Mouse (Mus musculus) forelimb bud, embryonic 11.5 days (tissue): Measurements from ENCODE around the gene Gm10985.

ENCODE experiments used
- DNase-seq: peaks from one replicate; pipeline ENCODE4 v3.0.0-alpha.2; 2012; ENCODE audit warnings: low read depth, low spot score

Gene Gm10985

GRCm38 (mm10) chr3:53844786-53845185 is at the start of gene Gm10985:
Gene Gm10985, plus strand, starts transcription at chr3:53845086.
- DNase-seq: no peak

DNA sequence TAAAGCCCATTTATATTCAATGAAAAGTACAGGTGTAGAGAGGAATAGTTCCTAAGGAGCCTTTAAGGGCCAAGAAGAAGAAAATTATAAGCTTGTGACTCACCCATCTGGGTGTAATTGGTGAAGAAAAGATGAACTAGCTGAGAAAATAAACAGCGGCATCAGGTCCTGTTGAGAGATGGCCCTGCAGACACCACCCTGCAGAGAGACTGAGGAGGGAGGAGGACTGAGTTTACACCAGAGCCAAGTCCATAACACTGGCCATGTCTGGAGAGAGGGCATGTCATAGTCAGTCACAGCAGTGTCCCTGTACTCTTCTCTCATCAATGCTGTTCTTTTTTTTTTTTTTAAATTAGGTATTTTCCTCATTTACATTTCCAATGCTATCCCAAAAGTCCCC is 48.0 kb upstream of the Gm10985 start:
- DNase-seq: no peak

GRCm38 (mm10) chr3:53799671-53800070 is 45.2 kb upstream of the Gm10985 start:
- DNase-seq: no peak

GRCm38 (mm10) chr3:53813421-53813977 is 31.4 kb upstream of the Gm10985 start:
- peak; percentile 65 for DNase-seq

DNA sequence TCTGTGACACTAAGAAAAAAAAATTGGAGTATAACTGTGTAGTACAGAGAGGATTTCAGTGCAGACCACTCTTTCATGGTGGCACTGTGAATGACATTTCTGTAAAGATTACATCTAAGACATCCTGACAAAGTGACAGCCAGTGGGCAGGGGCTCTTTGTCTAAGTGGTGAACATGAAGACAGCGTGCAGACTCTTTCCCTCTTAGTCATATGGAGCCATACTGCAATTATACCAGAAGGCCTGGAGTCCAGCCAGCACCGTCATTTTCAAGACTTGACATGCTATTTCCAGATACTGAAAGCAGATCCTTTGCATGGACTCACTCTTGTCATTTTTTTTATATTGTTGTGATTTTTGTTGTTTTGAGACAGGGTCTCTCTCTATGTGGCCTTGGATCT is 10.6 kb upstream of the Gm10985 start:
- DNase-seq: no peak

- DNase-seq: no peak
These were observed 1.5 kb downstream of the Gm10985 start for GRCm38 (mm10) chr3:53846206-53846928.

- DNase-seq: no peak
These were observed 2.8 kb downstream of the Gm10985 start for GRCm38 (mm10) chr3:53847726-53848125.

- no peak for DNase-seq
These were observed 3.4 kb downstream of the Gm10985 start for GRCm38 (mm10) chr3:53848262-53848661.

- no peak for DNase-seq
These were observed 9.4 kb downstream of the Gm10985 start for GRCm38 (mm10) chr3:53854261-53854660.

DNA sequence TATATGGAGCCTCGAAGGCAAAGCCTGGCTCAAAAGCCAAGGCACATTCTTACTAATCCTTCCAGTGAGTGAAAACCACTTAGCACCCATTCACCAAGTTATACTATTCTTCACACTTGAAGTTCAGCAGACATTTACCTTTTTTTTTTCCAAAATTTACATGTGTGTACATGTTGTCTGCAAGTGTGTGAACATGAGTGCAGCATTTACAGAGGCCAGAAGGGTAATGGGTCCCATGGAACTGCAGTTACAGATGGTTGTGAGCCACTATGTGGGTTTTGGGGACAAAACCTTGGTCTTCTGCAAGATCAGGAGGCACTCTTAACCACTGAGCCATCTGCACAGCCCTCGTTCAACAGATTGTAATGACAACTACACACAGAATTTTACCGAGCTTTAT is 9.9 kb downstream of the Gm10985 start:
- DNase-seq: no peak

GRCm38 (mm10) chr3:53863383-53864220 is 18.7 kb downstream of the Gm10985 start, which contains the start of gene Ufm1:
Gene Ufm1, minus strand, starts transcription at chr3:53863830.
- DNase-seq: peak; percentile 91

- DNase-seq: no peak
These were observed 23.3 kb downstream of the Gm10985 start for GRCm38 (mm10) chr3:53868212-53868611.

GRCm38 (mm10) chr3:53869263-53869662 is 24.4 kb downstream of the Gm10985 start:
- no peak for DNase-seq

GRCm38 (mm10) chr3:53870482-53870881 is 25.6 kb downstream of the Gm10985 start:
- no peak for DNase-seq

GRCm38 (mm10) chr3:53871596-53871995 is 26.7 kb downstream of the Gm10985 start:
- no peak for DNase-seq

DNA sequence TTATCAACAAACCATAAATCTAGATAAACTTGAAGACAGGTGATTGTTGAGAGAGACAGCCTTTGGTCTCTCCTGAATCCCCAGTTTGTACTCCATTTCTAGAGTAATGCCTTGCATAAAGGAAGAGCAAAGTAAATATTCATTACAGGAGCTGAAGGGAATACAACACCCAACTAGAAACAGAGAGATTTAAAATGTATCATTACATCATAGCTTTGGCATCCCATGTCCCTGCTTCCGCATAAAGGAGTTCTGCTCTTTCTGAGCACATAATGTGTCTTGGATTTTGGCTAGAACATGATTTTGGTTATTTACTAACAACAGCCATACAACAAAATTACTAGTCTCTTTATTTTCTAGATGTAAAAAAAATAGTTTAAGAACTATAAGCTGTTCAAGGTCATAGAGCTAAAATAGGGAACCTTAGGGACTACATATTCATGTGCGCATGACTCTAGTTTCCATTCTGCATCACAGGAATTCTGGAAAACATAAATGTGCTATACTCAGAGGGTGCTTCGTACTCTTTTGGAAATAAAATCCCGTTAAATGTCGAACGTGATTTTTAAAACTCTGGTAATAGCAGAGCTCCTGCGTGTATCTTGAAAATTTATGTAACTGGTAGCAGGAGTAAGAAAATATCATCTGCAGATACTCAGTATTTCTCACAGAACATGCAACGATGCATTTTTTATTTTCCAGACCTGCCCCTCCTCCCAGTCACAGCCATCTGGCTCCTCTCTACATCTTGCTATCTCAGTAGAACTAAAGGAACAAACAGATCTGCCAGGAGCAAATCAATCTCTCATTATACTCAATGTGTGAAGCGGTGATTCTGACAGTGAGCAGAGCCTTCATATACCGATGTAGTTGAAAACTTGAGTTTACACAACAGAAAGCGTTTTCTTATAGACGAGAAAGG is 46.0 kb downstream of the Gm10985 start:
- no peak for DNase-seq
